Comparison of ENCODE assay signal across 8 mouse cellular contexts in genomic region chr8:117334748-117335393, GRCm38 (mm10).
DNase-seq lines count a peak whose midpoint lies in the region; ATAC-seq and TF ChIP-seq lines count a peak whose summit lies in the region.

No protein-coding gene starts in this region.

- 35% methylated on average over 14 of the region's 14 CpGs for WGBS in hindbrain, embryonic 14.5 days
- WGBS in liver, adult 2 months = 13% methylated on average over 14 of the region's 14 CpGs

- no peaks in the 10 kb centered on the region for H3K36me3 ChIP-seq in hindbrain, embryonic 14.5 days (replicated peaks; ENCODE audit: control insufficient read depth, insufficient read depth)
- no peaks in the 10 kb centered on the region for H3K36me3 ChIP-seq in liver, adult 2 months (ENCODE audit: control insufficient read depth, insufficient read depth, low read length)

- H3K27me3 ChIP-seq in hindbrain, embryonic 14.5 days (ENCODE audit: control insufficient read depth, insufficient read depth, low read length) = no peaks in the 10 kb centered on the region
- no peaks in the 10 kb centered on the region for H3K27me3 ChIP-seq in liver, adult 2 months (ENCODE audit: control insufficient read depth, insufficient read depth, low read length)

- H3K4me2 ChIP-seq in hindbrain, embryonic 14.5 days (replicated peaks) = no peak overlapping the region

- peak; percentile 76 for DNase-seq in Muller cell, postnatal 12 days (ENCODE audit: inconsistent ontology term)
- peak; percentile 68 for DNase-seq in c-Kit-positive CD71-positive TER-119-positive erythroid progenitor cells, embryonic 14.5 days (ENCODE audit: low spot score)
- no peak for DNase-seq in hindbrain, embryonic 14.5 days (ENCODE audit: low spot score)
- peak; percentile 91 for DNase-seq in liver, adult 2 months (ENCODE audit: extremely low read depth, low read depth, low spot score)
- no peak for DNase-seq in layer of hippocampus, adult 18-20 months (ENCODE audit: low spot score in 2 of 2)
- no peak for DNase-seq in retina, postnatal 1 day

- peak; percentile 44; the same call in 1 of the 2 replicates for ATAC-seq in hindbrain, embryonic 14.5 days (ENCODE audit: low FRiP score)
- no peak for ATAC-seq in activated CD4-positive, CD25-positive, alpha-beta regulatory T cell, adult 4 months
- ATAC-seq in monocyte, adult 5-6 weeks (replicated peaks; ENCODE audit: insufficient number of reproducible peaks, low FRiP score, low TSS enrichment, poor library complexity, severe bottlenecking) = no peak

- no peak overlapping the region for H3K9ac ChIP-seq in hindbrain, embryonic 14.5 days
- H3K9ac ChIP-seq in liver, adult 2 months (ENCODE audit: low read depth, low read length) = peak overlapping the region; percentile 45

- peaks cover 49% of the 10 kb centered on the region for H3K4me1 ChIP-seq in hindbrain, embryonic 14.5 days (replicated peaks; ENCODE audit: control insufficient read depth, insufficient read depth, low read length)
- H3K4me1 ChIP-seq in liver, adult 2 months (ENCODE audit: control insufficient read depth, insufficient read depth, low read length) = peaks cover 60% of the 10 kb centered on the region

- no peak for TF ChIP-seq CTCF in liver, adult 2 months (IDR thresholded peaks at IDR 0.05; ENCODE audit: low read depth, low read length)

- no peak for TF ChIP-seq POLR2A in liver, adult 2 months (IDR thresholded peaks at IDR 0.05; ENCODE audit: extremely low read depth, insufficient read depth, low read length)

- H3K27ac ChIP-seq in hindbrain, embryonic 14.5 days = no peak overlapping the region
- H3K27ac ChIP-seq in liver, adult 2 months (replicated peaks; ENCODE audit: insufficient read depth, low read depth, low read length) = peak overlapping the region; percentile 93

- H3K9me3 ChIP-seq in hindbrain, embryonic 14.5 days (ENCODE audit: control insufficient read depth, low read length) = no peaks in the 10 kb centered on the region

- H3K79me2 ChIP-seq in liver, adult 2 months (ENCODE audit: control insufficient read depth, insufficient read depth, low read length) = peaks cover 46% of the 10 kb centered on the region; the same call in 1 of the 2 replicates

- H3K4me3 ChIP-seq in hindbrain, embryonic 14.5 days (replicated peaks; ENCODE audit: low read length) = no peak overlapping the region
- peak overlapping the region; percentile 28; the same call in 1 of the 2 replicates for H3K4me3 ChIP-seq in liver, adult 2 months (ENCODE audit: insufficient read depth, low read depth, low read length)

Comparison
In these comparisons a context has a peak if more than half of its experiments do, and no peak if none do; other contexts are left out.
1. DNase-seq: peak in Muller cell, postnatal 12 days (single experiment), c-Kit-positive CD71-positive TER-119-positive erythroid progenitor cells, embryonic 14.5 days (single experiment) and liver, adult 2 months (single experiment); none in hindbrain, embryonic 14.5 days (single experiment), layer of hippocampus, adult 18-20 months (0 of 2) and retina, postnatal 1 day (single experiment).